Mouse (Mus musculus): ENCODE measurements around the gene Pef1.

- TF ChIP-seq CTCF (IDR thresholded peaks at IDR 0.05; ENCODE audit: low read depth, low read length), result no peak
- TF ChIP-seq POLR2A (IDR thresholded peaks at IDR 0.05; ENCODE audit: extremely low read depth, insufficient read depth, low read length), result no peak
These were observed 47.0 kb upstream of the Pef1 start for GRCm38 (mm10) chr4:130055160-130056010.

Measured in liver, adult 2 months (tissue).